Mouse (Mus musculus) activated CD4-positive, CD25-positive, alpha-beta regulatory T cell, adult 9 weeks (primary cell): ENCODE data around the gene Znrd1as. TPM values are rescaled to one million over a fixed set of nuclear protein-coding genes. Genes with fewer than 3 reads are reported as not detected.

Source experiments
- polyA plus RNA-seq: library from polyadenylated mRNA; unstranded; fragments of 100-300 nt; shearing (Covaris generic); gene quantifications from one replicate; pipeline ENCODE4 v1.2.1, GENCODE M21; 2017

Gene Znrd1as
- polyA plus RNA-seq, result 6.1 TPM

GRCm38 (mm10) chr17:36957999-36958743, at the start of gene Znrd1as, which contains the start of gene Znrd1:
Gene Znrd1as (plus strand): TSS chr17:36958592.
Gene Znrd1 (minus strand): TSS chr17:36958559.

GRCm38 (mm10) chr17:36942791-36943471, 15.5 kb upstream of the Znrd1as start, which contains the start of gene Rnf39:
Gene Rnf39 (plus strand): TSS chr17:36942918.

GRCm38 (mm10) chr17:36950981-36951947, 7.1 kb upstream of the Znrd1as start, which contains the start of gene Ppp1r11:
Gene Ppp1r11 (minus strand): TSS chr17:36951741.

GRCm38 (mm10) chr17:36981221-36981813, 22.9 kb downstream of the Znrd1as start, which contains the start of gene 2410137M14Rik:
Gene 2410137M14Rik (minus strand): TSS chr17:36981237.

GRCm38 (mm10) chr17:36989437-36989836, 31.0 kb downstream of the Znrd1as start, which contains the start of gene H2-M5:
Gene H2-M5 (minus strand): TSS chr17:36989537.

GRCm38 (mm10) chr17:37000863-37001262, 42.5 kb downstream of the Znrd1as start, which contains the start of gene Zfp57:
Gene Zfp57 (plus strand): TSS chr17:37001163.

Other genes with a start within 250 kb of the Znrd1as start
- gene H2-M10.5, start 185.7 kb upstream of the Znrd1as start, polyA plus RNA-seq, result not detected
- not detected for gene H2-M10.6, start 146.4 kb upstream of the Znrd1as start, polyA plus RNA-seq
- gene Trim26, start 121.5 kb upstream of the Znrd1as start, polyA plus RNA-seq, result 170 TPM
- gene Trim15, start 91.4 kb upstream of the Znrd1as start, polyA plus RNA-seq, result 0.35 TPM
- 1.0 TPM for gene Trim10, start 89.0 kb upstream of the Znrd1as start, polyA plus RNA-seq
- gene Trim40, start 68.5 kb upstream of the Znrd1as start, polyA plus RNA-seq, result not detected
- not detected for gene Trim31, start 60.5 kb upstream of the Znrd1as start, polyA plus RNA-seq
- 0.21 TPM for gene Rnf39, start 15.7 kb upstream of the Znrd1as start, polyA plus RNA-seq
- gene Ppp1r11, start 6.9 kb upstream of the Znrd1as start, polyA plus RNA-seq, result 186 TPM
- gene Znrd1, start within 50 bp of the Znrd1as start, polyA plus RNA-seq, result 98.8 TPM
- gene 2410137M14Rik, start 22.6 kb downstream of the Znrd1as start, polyA plus RNA-seq, result not detected
- gene H2-M5, start 30.9 kb downstream of the Znrd1as start, polyA plus RNA-seq, result not detected
- gene Zfp57, start 42.6 kb downstream of the Znrd1as start, polyA plus RNA-seq, result not detected
- gene Mog, start 64.8 kb downstream of the Znrd1as start, polyA plus RNA-seq, result not detected
- gene Gabbr1, start 87.4 kb downstream of the Znrd1as start, polyA plus RNA-seq, result 12.2 TPM
- not detected for gene Olfr90, start 129.9 kb downstream of the Znrd1as start, polyA plus RNA-seq
- gene Olfr91, start 139.7 kb downstream of the Znrd1as start, polyA plus RNA-seq, result 0.07 TPM
- gene Olfr92, start 161.5 kb downstream of the Znrd1as start, polyA plus RNA-seq, result not detected
- not detected for gene Olfr93, start 202.9 kb downstream of the Znrd1as start, polyA plus RNA-seq
- gene Ubd, start 235.3 kb downstream of the Znrd1as start, polyA plus RNA-seq, result 0.70 TPM
- gene Olfr94, start 242.4 kb downstream of the Znrd1as start, polyA plus RNA-seq, result not detected